Mouse (Mus musculus) adrenal gland, postnatal 4 days (tissue): ENCODE measurements around the gene Strbp. TPM values are rescaled to one million over a fixed set of nuclear protein-coding genes. Genes with fewer than 3 reads are reported as not detected.

Experiments
- DNase-seq, 2 experiments: peaks; one replicate each; pipeline ENCODE4 v3.0.0; 2021 to 2022; ENCODE audit warnings: low spot score in 2 of 2, mixed read lengths in 2 of 2
- long read RNA-seq, 2 experiments: library from polyadenylated mRNA; stranded (forward); transcript quantifications; one replicate each; pipeline ENCODE4 v2.0.0; 2021
- total RNA-seq, 2 experiments: library from RNA; stranded (reverse); gene quantifications; 2 replicates each; pipeline ENCODE4 v1.2.3; 2021

The Strbp gene
- total RNA-seq, result 10 to 100 TPM; 48.8 to 63.0 TPM
- long read RNA-seq, experiment 1, transcript Strbp-202 (18 exons, 3,144 nt), result major isoform, 16 of 25 reads
- long read RNA-seq, experiment 1, partial matches to known transcripts, result 0 of 25 reads
- long read RNA-seq, experiment 1, other reads (novel, unspliced or antisense), result 9 of 25 reads
- long read RNA-seq, experiment 2, transcript Strbp-202 (18 exons, 3,144 nt), result major isoform, 37 of 93 reads
- long read RNA-seq, experiment 2, partial matches to known transcripts, result 2 of 93 reads
- long read RNA-seq, experiment 2, other reads (novel, unspliced or antisense), result 54 of 93 reads

DNA sequence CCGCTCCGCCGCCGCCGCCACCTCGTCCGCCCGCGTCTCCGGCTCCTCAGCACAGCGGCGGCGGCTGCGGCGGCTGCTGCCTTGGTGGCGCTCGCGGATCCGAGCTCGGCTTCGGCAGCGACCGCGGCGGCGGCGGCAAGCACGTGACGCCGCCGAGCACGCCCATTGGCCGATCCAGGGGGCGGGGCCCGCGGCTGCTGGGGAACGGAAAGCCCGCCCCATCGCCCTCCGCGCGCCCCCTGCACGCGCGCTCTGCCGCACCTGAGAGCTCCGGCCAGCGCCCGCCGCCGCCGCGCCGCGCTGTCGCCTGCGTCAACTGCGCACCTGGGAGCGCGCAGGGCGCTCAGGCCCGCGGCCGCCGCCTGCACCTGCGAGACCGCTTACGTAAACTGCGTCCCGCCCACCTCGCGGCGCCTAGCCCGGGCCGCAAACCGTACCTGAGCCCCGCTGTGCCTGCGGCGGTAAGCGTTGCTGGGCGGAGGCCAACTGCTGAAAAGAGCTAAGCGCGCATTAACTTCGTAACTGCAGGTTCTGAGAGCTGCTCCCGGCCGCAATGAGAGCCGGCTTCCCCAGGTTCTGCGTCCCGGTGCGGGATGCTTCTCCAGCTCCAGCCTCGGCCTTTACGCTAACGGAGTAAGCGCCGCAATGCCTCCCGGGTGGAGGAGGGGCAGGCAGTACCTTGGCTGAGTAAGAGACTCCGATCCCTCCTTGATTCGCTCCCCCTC lies at the start of gene Strbp:
Gene Strbp, minus strand, starts transcription at position 630 of the 725 bp plus-strand sequence.
- peak; percentile 79 to 87 for DNase-seq

GRCm38 (mm10) chr2:37751114-37751513 lies 47.5 kb upstream of the Strbp start:
- DNase-seq, result no peak

- DNase-seq, result no peak
These were observed 45.7 kb upstream of the Strbp start for GRCm38 (mm10) chr2:37749323-37749722.

GRCm38 (mm10) chr2:37748442-37749066 lies 44.9 kb upstream of the Strbp start:
- DNase-seq, result no peak

- no peak for DNase-seq
These were observed 44.2 kb upstream of the Strbp start for GRCm38 (mm10) chr2:37747909-37748308.

DNA sequence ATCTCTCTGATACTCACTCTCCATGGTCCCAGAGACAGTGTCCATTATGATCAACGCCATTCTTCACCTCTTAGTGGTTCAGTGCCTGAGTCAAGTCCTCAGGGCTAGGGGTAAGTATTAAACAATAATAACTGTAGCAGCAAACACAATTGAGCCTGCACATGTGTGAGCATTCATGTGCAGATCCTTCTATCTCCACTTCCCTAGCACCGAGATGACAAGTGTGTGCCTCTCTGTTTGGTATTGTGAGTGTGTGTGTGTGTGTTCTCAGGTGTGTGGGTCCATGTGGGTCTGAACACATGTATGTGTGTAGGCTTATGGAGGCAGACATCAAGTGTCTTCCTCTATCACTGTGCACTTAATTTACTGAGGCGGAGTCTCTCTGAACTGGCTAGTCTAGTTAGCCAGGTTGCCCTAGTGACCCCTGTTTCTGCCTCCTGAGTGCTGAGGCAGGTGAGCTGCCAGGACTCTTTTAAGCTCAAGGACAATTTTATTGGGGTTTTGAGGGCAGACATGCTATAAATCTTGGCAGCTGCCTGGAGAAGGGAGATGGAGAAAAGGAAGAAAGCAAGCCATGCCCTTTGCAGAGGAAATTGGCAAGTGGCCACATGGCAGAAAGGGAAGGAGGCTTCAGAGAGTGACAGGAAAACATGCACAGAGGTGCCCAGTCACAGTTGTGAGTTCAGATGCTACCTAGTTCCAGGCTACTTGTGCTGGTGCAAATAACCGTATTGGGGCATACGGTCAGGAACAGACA lies 42.8 kb upstream of the Strbp start:
- DNase-seq, result no peak

- no peak for DNase-seq
These were observed 41.2 kb upstream of the Strbp start for GRCm38 (mm10) chr2:37744773-37745395.

DNA sequence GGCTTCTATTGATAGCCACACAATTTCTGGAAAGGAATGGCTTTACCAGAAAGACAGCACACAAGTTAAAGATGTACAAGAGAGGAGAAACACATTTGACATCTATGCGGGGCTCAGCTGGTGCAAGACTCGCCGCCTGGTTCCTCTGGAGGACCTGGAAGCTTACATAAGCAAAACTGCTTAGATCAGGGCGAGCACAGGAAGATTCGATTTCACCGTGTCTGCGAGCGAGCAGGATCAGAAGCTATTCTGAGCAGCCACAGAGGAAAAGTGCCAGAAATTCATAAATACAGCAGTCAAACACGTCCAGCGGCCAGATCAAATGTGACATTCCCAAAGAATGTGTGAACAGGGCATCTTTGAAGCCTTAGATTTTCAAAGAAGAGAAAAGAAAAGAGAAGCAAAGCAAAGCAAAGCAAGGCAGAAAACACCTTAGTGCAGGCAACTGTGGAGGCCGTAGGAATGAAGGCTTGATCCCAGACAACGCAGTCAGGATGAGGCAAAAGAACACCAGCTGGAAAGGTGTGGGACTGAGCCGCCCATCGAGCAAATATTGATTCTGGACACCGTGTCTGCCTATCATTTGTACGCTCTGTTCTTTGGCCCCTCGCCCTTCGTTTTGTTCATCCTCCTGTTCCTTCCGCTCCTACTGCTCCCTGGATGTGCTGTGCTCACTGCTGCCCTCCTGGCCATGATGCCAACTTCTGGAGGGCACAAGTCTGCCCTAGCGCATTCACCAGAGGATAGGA lies 38.3 kb upstream of the Strbp start:
- no peak for DNase-seq

- no peak for DNase-seq
These were observed 32.1 kb upstream of the Strbp start for GRCm38 (mm10) chr2:37735807-37736188.

GRCm38 (mm10) chr2:37734979-37735806 lies 31.5 kb upstream of the Strbp start:
- no peak for DNase-seq

DNA sequence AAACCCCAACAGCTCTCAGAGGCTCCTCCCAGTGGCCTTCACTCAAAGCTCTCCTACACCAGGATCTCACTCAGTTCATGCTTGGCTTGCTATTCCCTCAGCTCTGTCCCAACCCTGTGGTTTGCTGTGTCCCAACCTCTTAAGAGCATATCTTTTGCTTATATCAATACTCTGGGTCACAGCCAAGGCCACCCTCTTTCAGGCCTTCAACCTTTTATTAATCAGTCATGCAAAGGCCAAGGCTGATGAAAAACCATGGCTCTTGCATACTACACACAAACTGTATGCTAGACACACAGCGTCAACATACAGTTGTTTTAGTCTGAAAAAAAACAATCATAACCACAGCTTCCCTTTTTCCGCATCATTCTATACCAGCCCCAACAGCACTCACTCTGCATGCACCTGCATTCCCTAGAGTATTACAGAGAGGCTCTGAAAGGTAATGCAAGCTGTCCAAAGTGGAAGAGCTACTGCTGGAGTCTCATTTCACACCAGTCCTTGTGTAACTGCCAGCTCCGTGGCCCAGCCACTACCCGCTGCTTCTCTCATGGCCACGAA lies 27.7 kb upstream of the Strbp start:
- no peak for DNase-seq

DNA sequence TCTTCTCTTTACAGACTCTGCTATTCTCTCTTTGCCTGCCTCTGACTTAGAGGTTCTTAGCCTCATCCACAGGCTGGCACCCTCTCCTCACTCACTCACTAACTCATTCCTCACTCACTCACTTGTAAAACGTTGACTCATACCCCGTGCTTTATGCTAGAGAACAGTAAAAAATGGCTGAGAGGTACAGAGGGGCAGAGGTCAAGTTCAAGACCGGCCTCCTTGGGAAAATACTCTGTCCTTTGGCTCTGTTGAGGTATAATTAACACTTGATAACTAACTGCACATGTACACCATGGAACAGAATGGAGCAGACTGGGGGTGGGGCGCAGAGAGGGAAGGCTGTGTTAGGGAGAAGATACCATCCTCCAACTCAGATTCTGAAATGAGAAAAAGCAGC lies 20.6 kb upstream of the Strbp start:
- no peak for DNase-seq

DNA sequence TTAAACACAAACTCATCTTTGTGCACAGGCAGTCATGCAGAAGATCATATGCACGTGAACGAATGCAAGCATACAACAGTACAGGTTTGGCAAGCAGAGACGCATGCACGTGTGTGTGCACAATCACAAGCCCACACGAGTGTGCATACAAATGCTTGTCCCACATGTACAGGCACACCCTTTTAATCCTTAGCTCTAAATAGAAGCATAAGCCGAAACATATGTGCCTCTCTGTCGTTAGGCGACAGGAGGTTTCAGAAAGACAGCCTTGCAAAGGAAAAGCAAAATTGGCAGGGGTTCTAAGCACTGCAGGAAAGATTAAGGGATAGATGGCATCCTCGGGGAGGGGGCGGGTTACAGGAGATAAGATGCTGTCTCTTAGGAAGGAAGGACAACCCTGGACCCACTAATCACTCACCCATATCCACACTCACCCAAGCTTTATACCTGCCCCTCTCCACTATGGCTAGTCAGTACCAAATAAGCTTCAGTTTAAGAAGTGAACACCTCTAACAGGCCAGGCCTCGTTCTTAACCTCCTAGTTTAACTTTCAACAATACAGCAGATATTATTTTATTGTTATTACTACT lies 19.9 kb upstream of the Strbp start:
- no peak for DNase-seq

- no peak for DNase-seq
These were observed 19.2 kb upstream of the Strbp start for GRCm38 (mm10) chr2:37722674-37723465.

GRCm38 (mm10) chr2:37716266-37716665 lies 12.6 kb upstream of the Strbp start:
- no peak for DNase-seq

GRCm38 (mm10) chr2:37715364-37715763 lies 11.7 kb upstream of the Strbp start:
- no peak for DNase-seq

DNA sequence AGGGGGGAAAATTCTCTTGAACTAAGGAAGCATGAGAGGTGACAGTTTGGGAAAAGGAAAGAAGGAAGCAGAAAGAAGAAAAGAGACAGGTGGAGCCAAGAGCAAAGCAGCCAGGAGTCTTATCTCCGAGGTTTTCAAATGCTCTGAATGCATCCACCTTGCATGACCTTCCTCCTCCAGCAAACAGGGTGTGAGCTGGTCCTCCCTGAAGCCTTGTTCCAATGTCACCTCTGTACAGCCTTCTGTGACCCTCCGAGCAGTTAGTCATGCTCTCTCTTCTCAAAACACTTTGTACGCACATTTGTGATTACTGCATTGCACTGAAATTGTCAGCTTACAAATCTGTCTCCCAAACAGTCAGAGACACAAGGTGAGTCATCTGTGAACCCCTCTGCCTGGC lies 9.4 kb upstream of the Strbp start:
- DNase-seq, result no peak

- DNase-seq, result no peak
These were observed 5.2 kb upstream of the Strbp start for GRCm38 (mm10) chr2:37708835-37709234.
